Mouse (Mus musculus) lung, embryonic 16.5 days (tissue): Measurements from ENCODE around the gene Mfsd11. TPM values are rescaled to one million over a fixed set of nuclear protein-coding genes. Genes with fewer than 3 reads are reported as not detected.
A peak's percentile ranks its signal among the peaks of the same experiment; 100 is the strongest.

Source experiments
- ATAC-seq: fragments of 200-750 bp; cut with Nextera tagmentation; 2 replicates; pipeline ENCODE4 v1.8.0; 2017; ENCODE audit warnings: low read depth, mild to moderate bottlenecking, moderate library complexity
- H3K27ac ChIP-seq: fragments of 300-500 bp; sonication (generic); 2 replicates; pipeline ENCODE4 v1.5.1; 2014; ENCODE audit warnings: mild to moderate bottlenecking, control low read depth, low read length
- H3K27me3 ChIP-seq: fragments of 300-500 bp; sonication (generic); 2 replicates; pipeline ENCODE4 v1.6.1; 2014; ENCODE audit warnings: low read depth, low read length, mixed read lengths; ENCODE audit not compliant: control insufficient read depth, insufficient read depth
- H3K36me3 ChIP-seq: fragments of 300-500 bp; sonication (generic); 2 replicates; pipeline ENCODE4 v1.6.1; 2014; ENCODE audit warnings: low read length; ENCODE audit not compliant: control insufficient read depth, insufficient read depth
- H3K4me1 ChIP-seq: fragments of 300-500 bp; sonication (generic); replicated peaks from 2 replicates; pipeline ENCODE4 v1.6.1; 2014; ENCODE audit warnings: low read length, mixed read lengths; ENCODE audit not compliant: control insufficient read depth, insufficient read depth
- H3K4me2 ChIP-seq: fragments of 300-500 bp; sonication (generic); 2 replicates; pipeline ENCODE4 v1.6.1; 2014; ENCODE audit warnings: low read depth, low read length, control low read depth
- H3K4me3 ChIP-seq: fragments of 300-500 bp; sonication (generic); 2 replicates; pipeline ENCODE4 v1.5.1; 2014; ENCODE audit warnings: mild to moderate bottlenecking, low read length, control low read depth
- H3K9ac ChIP-seq: fragments of 300-500 bp; sonication (generic); 2 replicates; pipeline ENCODE4 v1.6.1; 2014; ENCODE audit warnings: low read length, control low read depth
- H3K9me3 ChIP-seq: fragments of 300-500 bp; sonication (generic); 2 replicates; pipeline ENCODE4 v1.6.1; 2016; ENCODE audit warnings: low read length; ENCODE audit not compliant: control insufficient read depth
- whole genome bisulfite sequencing: fragments of 180-500 bp; shearing (Covaris S2); extraction: QIAGEN DNeasy Blood & Tissue Kit; methylation state at CpG from one replicate; pipeline ENCODE4 v1.1.7; 2014; 5-methylcytosine and 5-hydroxymethylcytosine counted together
- polyA plus RNA-seq: library from polyadenylated mRNA; unstranded; fragments of >200 nt; fragmentation: Nextera tagmentation; extraction: Ambion mirVana; gene quantifications from 2 replicates; pipeline ENCODE4 v1.2.1, GENCODE M21; 2015

Gene Mfsd11
- 36.0 and 36.6 TPM in 2 replicates for polyA plus RNA-seq

- no peaks in the 10 kb centered on the region for H3K27me3 ChIP-seq
- WGBS = under 1% methylated on average over 67 of the region's 91 CpGs
- peak within 1 kb of the TSS; percentile 97 for H3K4me3 ChIP-seq
- peak within 1 kb of the TSS; percentile 98 for H3K9ac ChIP-seq
- peaks cover 18% of the 10 kb centered on the region for H3K4me1 ChIP-seq
- ATAC-seq = peak; percentile 70
- H3K9me3 ChIP-seq = no peaks in the 10 kb centered on the region
- peaks cover 25% of the 10 kb centered on the region for H3K36me3 ChIP-seq
- peak within 1 kb of the TSS; percentile 100 for H3K27ac ChIP-seq
- H3K4me2 ChIP-seq = peak within 1 kb of the TSS; percentile 80
These were observed at the start of gene Mfsd11 for GRCm38 (mm10) chr11:116852291-116852890. TSS of gene Mfsd11 (plus strand) at chr11:116852440.

- Histone ChIP-seq H3K4me1 (peaks cover 2% of the 10 kb centered on the region; the same call in 1 of the 2 replicates), H3K9ac (no peak overlapping the region), H3K27me3 (no peaks in the 10 kb centered on the region), H3K9me3 (no peaks in the 10 kb centered on the region), H3K4me2 (no peak overlapping the region), H3K4me3 (no peak overlapping the region), H3K27ac (no peak overlapping the region), H3K36me3 (no peaks in the 10 kb centered on the region)
- WGBS = 71% methylated on average over 5 of the region's 5 CpGs
- no peak for ATAC-seq
These were observed 49.5 kb upstream of the Mfsd11 start for GRCm38 (mm10) chr11:116802709-116803108.

- Histone ChIP-seq H3K27ac (peak overlapping the region; percentile 7; the same call in 1 of the 2 replicates), H3K9ac (no peak overlapping the region), H3K27me3 (no peaks in the 10 kb centered on the region; the same call in 1 of the 2 replicates), H3K36me3 (no peaks in the 10 kb centered on the region), H3K4me1 (peaks cover 9% of the 10 kb centered on the region), H3K4me2 (no peak overlapping the region), H3K4me3 (no peak overlapping the region), H3K9me3 (no peaks in the 10 kb centered on the region)
- ATAC-seq = no peak
- WGBS = 57% methylated on average over 15 of the region's 15 CpGs
These were observed 45.8 kb upstream of the Mfsd11 start for GRCm38 (mm10) chr11:116806136-116807071.

- Histone ChIP-seq H3K36me3 (no peaks in the 10 kb centered on the region), H3K4me2 (no peak overlapping the region), H3K4me1 (peaks cover 15% of the 10 kb centered on the region), H3K9ac (no peak overlapping the region), H3K4me3 (no peak overlapping the region), H3K27ac (no peak overlapping the region), H3K27me3 (no peaks in the 10 kb centered on the region; the same call in 1 of the 2 replicates), H3K9me3 (no peaks in the 10 kb centered on the region)
- no peak for ATAC-seq
- 38% methylated on average over 7 of the region's 7 CpGs for WGBS
These were observed 45.1 kb upstream of the Mfsd11 start for GRCm38 (mm10) chr11:116807116-116807515.

- Histone ChIP-seq H3K9ac (no peak overlapping the region), H3K4me2 (no peak overlapping the region), H3K27ac (peak overlapping the region; percentile 62; the same call in 1 of the 2 replicates), H3K4me3 (no peak overlapping the region), H3K36me3 (no peaks in the 10 kb centered on the region), H3K4me1 (peaks cover 19% of the 10 kb centered on the region), H3K9me3 (no peaks in the 10 kb centered on the region), H3K27me3 (no peaks in the 10 kb centered on the region; the same call in 1 of the 2 replicates)
- WGBS = 61% methylated on average over 3 of the region's 3 CpGs
- no peak for ATAC-seq
These were observed 44.7 kb upstream of the Mfsd11 start for GRCm38 (mm10) chr11:116807526-116807925.

- Histone ChIP-seq H3K4me3 (no peak overlapping the region), H3K4me2 (no peak overlapping the region), H3K27me3 (no peaks in the 10 kb centered on the region; the same call in 1 of the 2 replicates), H3K9ac (no peak overlapping the region; the same call in 1 of the 2 replicates), H3K27ac (peak overlapping the region; percentile 62; the same call in 1 of the 2 replicates), H3K4me1 (peaks cover 24% of the 10 kb centered on the region), H3K36me3 (no peaks in the 10 kb centered on the region), H3K9me3 (no peaks in the 10 kb centered on the region)
- peak; percentile 46 for ATAC-seq
- WGBS = 13% methylated on average over 7 of the region's 7 CpGs
These were observed 44.2 kb upstream of the Mfsd11 start for GRCm38 (mm10) chr11:116807938-116808606.

- peaks cover 33% of the 10 kb centered on the region for H3K4me1 ChIP-seq
- 78% methylated on average over 11 of the region's 11 CpGs for WGBS
These were observed 43.3 kb upstream of the Mfsd11 start for GRCm38 (mm10) chr11:116808811-116809395.

GRCm38 (mm10) chr11:116809520-116809919 lies 42.7 kb upstream of the Mfsd11 start:
- H3K36me3 ChIP-seq = no peaks in the 10 kb centered on the region
- no peak overlapping the region for H3K4me2 ChIP-seq
- no peak overlapping the region for H3K27ac ChIP-seq
- 77% methylated on average over 8 of the region's 8 CpGs for WGBS
- no peak for ATAC-seq
- no peak overlapping the region for H3K4me3 ChIP-seq
- H3K27me3 ChIP-seq = no peaks in the 10 kb centered on the region; the same call in 1 of the 2 replicates
- no peaks in the 10 kb centered on the region for H3K9me3 ChIP-seq
- H3K9ac ChIP-seq = no peak overlapping the region
- H3K4me1 ChIP-seq = peaks cover 39% of the 10 kb centered on the region

More at GRCm38 (mm10) chr11:116808811-116809395, 43.3 kb upstream of the Mfsd11 start:
- peak overlapping the region; percentile 28; the same call in 1 of the 2 replicates for H3K9ac ChIP-seq
- H3K27me3 ChIP-seq = no peaks in the 10 kb centered on the region; the same call in 1 of the 2 replicates
- no peak overlapping the region for H3K4me2 ChIP-seq
- H3K36me3 ChIP-seq = no peaks in the 10 kb centered on the region
- no peak overlapping the region for H3K4me3 ChIP-seq
- no peaks in the 10 kb centered on the region for H3K9me3 ChIP-seq
- no peak overlapping the region for H3K27ac ChIP-seq
- no peak for ATAC-seq
